Mouse (Mus musculus) testis, postnatal 10 days (tissue): ENCODE results near the gene Ncln.
"Not testable (repeated sequence)": the region's sequence is repeated elsewhere in the genome, so short reads cannot be mapped to it uniquely, and the experiment has no call there.

ENCODE experiments used
- DNase-seq: peaks from one replicate; pipeline ENCODE4 v3.0.0; 2021; ENCODE audit warnings: low spot score

Gene Ncln

GRCm38 (mm10) chr10:81462415-81462804 lies 33.8 kb downstream of the Ncln start:
- DNase-seq, result peak; percentile 61

- DNase-seq, result peak; percentile 45
Measured at GRCm38 (mm10) chr10:81461673-81462414, 34.3 kb downstream of the Ncln start.

- peak; percentile 40 for DNase-seq
Measured at GRCm38 (mm10) chr10:81460951-81461350, 35.2 kb downstream of the Ncln start.

- peak; percentile 45 for DNase-seq
Measured at GRCm38 (mm10) chr10:81460471-81460870, 35.7 kb downstream of the Ncln start.

GRCm38 (mm10) chr10:81459399-81459798 lies 36.8 kb downstream of the Ncln start:
- DNase-seq, result no peak

- DNase-seq, result no peak
Measured at GRCm38 (mm10) chr10:81458267-81458666, 37.9 kb downstream of the Ncln start.

GRCm38 (mm10) chr10:81457624-81458023 lies 38.6 kb downstream of the Ncln start:
- DNase-seq, result peak; percentile 38

GRCm38 (mm10) chr10:81456983-81457563 lies 39.1 kb downstream of the Ncln start:
- peak; percentile 52 for DNase-seq

GRCm38 (mm10) chr10:81455181-81455895 lies 40.9 kb downstream of the Ncln start, which contains the start of gene Nfic:
Gene Nfic (minus strand): TSS chr10:81455635.
- peak; percentile 42 for DNase-seq

- DNase-seq, result peak; percentile 39
Measured at GRCm38 (mm10) chr10:81454106-81454505, 42.1 kb downstream of the Ncln start.

- DNase-seq, result peak; percentile 44
Measured at GRCm38 (mm10) chr10:81452947-81453288, 43.3 kb downstream of the Ncln start.

- DNase-seq, result peak; percentile 46
Measured at GRCm38 (mm10) chr10:81452237-81452946, 43.8 kb downstream of the Ncln start.

GRCm38 (mm10) chr10:81451365-81451745 lies 44.8 kb downstream of the Ncln start:
- peak; percentile 35 for DNase-seq

- peak; percentile 40 for DNase-seq
Measured at GRCm38 (mm10) chr10:81450641-81451364, 45.4 kb downstream of the Ncln start.

- peak; percentile 91 for DNase-seq
Measured at GRCm38 (mm10) chr10:81450140-81450539, 46.1 kb downstream of the Ncln start.

- DNase-seq, result not testable (repeated sequence)
Measured at GRCm38 (mm10) chr10:81445516-81445915, 50.7 kb downstream of the Ncln start.

- no peak for DNase-seq
Measured at GRCm38 (mm10) chr10:81441019-81441418, 55.2 kb downstream of the Ncln start.
